In genomic region chr9:122265526-122266210, GRCm38 (mm10) we compare ENCODE assay signal across 20 mouse cellular contexts. TPM values are rescaled to one million over a fixed set of nuclear protein-coding genes. Genes with fewer than 3 reads are reported as not detected.
DNase-seq lines count a peak whose midpoint lies in the region; ATAC-seq lines count a peak whose summit lies in the region.
"Had no signal": no experiment of that assay in that cellular context is flagged by ENCODE, and none has a peak within 500 bp of the region (broad histone marks: within the 10 kb centered on the region; RNA-seq: fewer than 3 reads in every experiment).

No protein-coding gene starts in this region.

- H3K4me3 ChIP-seq in heart, embryonic 13.5 days = no peak overlapping the region
- H3K4me3 ChIP-seq: embryonic facial prominence, embryonic 13.5 days; heart, embryonic 15.5 days; limb, embryonic 15.5 days; liver, embryonic 15.5 days; myocyte had no signal

- 0 out of 2 replicates have a peak overlapping the region, but pooled peaks have one; percentile 14 for H3K9ac ChIP-seq in heart, embryonic 13.5 days
- H3K9ac ChIP-seq: embryonic facial prominence, embryonic 13.5 days; heart, embryonic 15.5 days; limb, embryonic 15.5 days; liver, embryonic 15.5 days had no signal

- H3K4me1 ChIP-seq in heart, embryonic 13.5 days = peaks cover 10% of the 10 kb centered on the region
- H3K4me1 ChIP-seq: embryonic facial prominence, embryonic 13.5 days; limb, embryonic 15.5 days; liver, embryonic 15.5 days had no signal

- H3K27me3 ChIP-seq in heart, embryonic 13.5 days (replicated peaks) = no peaks in the 10 kb centered on the region
- H3K27me3 ChIP-seq: embryonic facial prominence, embryonic 13.5 days; heart, embryonic 15.5 days; limb, embryonic 15.5 days; liver, embryonic 15.5 days had no signal

- H3K36me3 ChIP-seq in heart, embryonic 13.5 days = peaks cover 55% of the 10 kb centered on the region

- 57% methylated on average over 10 of the region's 10 CpGs for WGBS in heart, embryonic 13.5 days

- H3K4me2 ChIP-seq in heart, embryonic 13.5 days = no peak overlapping the region
- H3K4me2 ChIP-seq: embryonic facial prominence, embryonic 13.5 days; heart, embryonic 15.5 days; limb, embryonic 15.5 days; liver, embryonic 15.5 days had no signal

- H3K9me3 ChIP-seq in heart, embryonic 13.5 days = no peaks in the 10 kb centered on the region
- H3K9me3 ChIP-seq: embryonic facial prominence, embryonic 13.5 days; heart, embryonic 15.5 days; limb, embryonic 15.5 days; liver, embryonic 15.5 days had no signal

- peak overlapping the region; percentile 20; the same call in 1 of the 2 replicates for H3K27ac ChIP-seq in heart, embryonic 13.5 days (replicated peaks)
- H3K27ac ChIP-seq: embryonic facial prominence, embryonic 13.5 days; heart, embryonic 15.5 days; limb, embryonic 15.5 days; liver, embryonic 15.5 days had no signal

- peak; percentile 74 for ATAC-seq in frontal cortex, adult (ENCODE audit: low TSS enrichment)
- no peak for ATAC-seq in heart, embryonic 13.5 days (ENCODE audit: extremely low read depth, insufficient number of reproducible peaks, low FRiP score, low TSS enrichment)
- ATAC-seq: forebrain, embryonic 14.5 days had no signal

- no peak for DNase-seq in frontal cortex, postnatal 10 days (ENCODE audit: low spot score in 2 of 2)
- DNase-seq in heart, adult 8-10 months (ENCODE audit: low spot score) = no peak
- DNase-seq in brain, adult 2 months (ENCODE audit: low read depth, low spot score) = peak; percentile 77
- peak; percentile 37 for DNase-seq in retina, embryonic 14.5 days (ENCODE audit: low spot score)
- no peak for DNase-seq in kidney, postnatal 4 days
- no peak for DNase-seq in lung, postnatal 4 days
- DNase-seq: cerebellum, adult 11 months; cerebellum, postnatal 14 days; kidney, adult 11 months; layer of hippocampus, postnatal 36 days; midbrain, embryonic 14.5 days; thymus, postnatal 36 days had no signal

RNA-seq across cellular contexts. Expression of gene Ano10, which starts 28.6 kb away (rescaled TPM):
- polyA plus RNA-seq in heart, embryonic 13.5 days (2015; fragmentation: Nextera tagmentation; extraction: Ambion mirVana) = 29.2 and 30.8 TPM in 2 replicates
- total RNA-seq in heart, adult 8-10 months (2022) = 100 to 1,000 TPM; 114 to 261 (median 181) TPM

Comparison
In these comparisons a context has a peak if more than half of its experiments do, and no peak if none do; other contexts are left out.
1. DNase-seq: peak in brain, adult 2 months (single experiment) and retina, embryonic 14.5 days (single experiment); none in frontal cortex, postnatal 10 days (0 of 2), heart, adult 8-10 months (single experiment), kidney, postnatal 4 days (0 of 2) and lung, postnatal 4 days (0 of 2).